Mouse (Mus musculus): ENCODE results near the gene Ppp1r14b. TPM values are rescaled to one million over a fixed set of nuclear protein-coding genes. Genes with fewer than 3 reads are reported as not detected.

The Ppp1r14b gene
- total and polyA plus RNA-seq, 2 experiments from 2014 or later = 100 to 128 TPM

GRCm38 (mm10) chr19:6968491-6969271, 6.1 kb upstream of the Ppp1r14b start:
- 23% methylated on average over 15 of the region's 15 CpGs for WGBS
- peak overlapping the region; percentile 67 for H3K4me3 ChIP-seq (ENCODE audit: low read depth, low read length)
- H3K4me2 ChIP-seq (ENCODE audit: low read depth, low read length) = peak overlapping the region; percentile 81
- DNase-seq (ENCODE audit: low spot score) = no peak
- peak overlapping the region; percentile 56; the same call in 1 of the 2 replicates for H3K9ac ChIP-seq (replicated peaks; ENCODE audit: low read depth, low read length)
- no peaks in the 10 kb centered on the region for H3K9me3 ChIP-seq (replicated peaks; ENCODE audit: control insufficient read depth, low read length)
- H3K36me3 ChIP-seq (replicated peaks; ENCODE audit: control insufficient read depth, insufficient read depth, low read length) = peaks cover 23% of the 10 kb centered on the region
- peaks cover 11% of the 10 kb centered on the region; the same call in 1 of the 2 replicates for H3K4me1 ChIP-seq (ENCODE audit: control insufficient read depth, insufficient read depth)
- TF ChIP-seq EP300 (IDR thresholded peaks at IDR 0.05; ENCODE audit: low read depth) = no peak
- TF ChIP-seq CTCF (IDR thresholded peaks at IDR 0.05; ENCODE audit: low read depth) = no peak
- ATAC-seq (ENCODE audit: insufficient read depth, low read depth) = no peak
- H3K27ac ChIP-seq (ENCODE audit: low read depth) = no peak overlapping the region
- no peaks in the 10 kb centered on the region for H3K27me3 ChIP-seq (ENCODE audit: control insufficient read depth, insufficient read depth, low read length)

- peaks cover 23% of the 10 kb centered on the region for H3K36me3 ChIP-seq (replicated peaks; ENCODE audit: control insufficient read depth, insufficient read depth, low read length)
- H3K9ac ChIP-seq (replicated peaks; ENCODE audit: low read depth, low read length) = peak overlapping the region; percentile 56; the same call in 1 of the 2 replicates
- H3K27me3 ChIP-seq (ENCODE audit: control insufficient read depth, insufficient read depth, low read length) = no peaks in the 10 kb centered on the region
- H3K4me2 ChIP-seq (ENCODE audit: low read depth, low read length) = peak overlapping the region; percentile 81
- DNase-seq (ENCODE audit: low spot score) = no peak
- H3K27ac ChIP-seq (ENCODE audit: low read depth) = no peak overlapping the region
- TF ChIP-seq EP300 (IDR thresholded peaks at IDR 0.05; ENCODE audit: low read depth) (no peak), CTCF (IDR thresholded peaks at IDR 0.05; ENCODE audit: low read depth) (no peak)
- ATAC-seq (ENCODE audit: insufficient read depth, low read depth) = no peak; the same call in 1 of the 2 replicates
- peak overlapping the region; percentile 67 for H3K4me3 ChIP-seq (ENCODE audit: low read depth, low read length)
- WGBS = 2% methylated on average over 13 of the region's 20 CpGs
- peaks cover 14% of the 10 kb centered on the region; the same call in 1 of the 2 replicates for H3K4me1 ChIP-seq (ENCODE audit: control insufficient read depth, insufficient read depth)
- H3K9me3 ChIP-seq (replicated peaks; ENCODE audit: control insufficient read depth, low read length) = no peaks in the 10 kb centered on the region
Observed at GRCm38 (mm10) chr19:6969291-6969664, 5.5 kb upstream of the Ppp1r14b start.

- Histone ChIP-seq H3K27ac (ENCODE audit: low read depth) (no peak overlapping the region), H3K36me3 (replicated peaks; ENCODE audit: control insufficient read depth, insufficient read depth, low read length) (peaks cover 17% of the 10 kb centered on the region), H3K4me2 (ENCODE audit: low read depth, low read length) (peak overlapping the region; percentile 81), H3K4me3 (ENCODE audit: low read depth, low read length) (peak overlapping the region; percentile 67), H3K4me1 (ENCODE audit: control insufficient read depth, insufficient read depth) (peaks cover 14% of the 10 kb centered on the region; the same call in 1 of the 2 replicates), H3K27me3 (ENCODE audit: control insufficient read depth, insufficient read depth, low read length) (no peaks in the 10 kb centered on the region), H3K9me3 (replicated peaks; ENCODE audit: control insufficient read depth, low read length) (no peaks in the 10 kb centered on the region), H3K9ac (replicated peaks; ENCODE audit: low read depth, low read length) (peak overlapping the region; percentile 56; the same call in 1 of the 2 replicates)
- 1% methylated on average over 49 of the region's 55 CpGs for WGBS
- DNase-seq (ENCODE audit: low spot score) (peak; percentile 45), ATAC-seq (ENCODE audit: insufficient read depth, low read depth) (peak; percentile 66)
- TF ChIP-seq CTCF (IDR thresholded peaks at IDR 0.05; ENCODE audit: low read depth) = peak; percentile 65
- TF ChIP-seq EP300 (IDR thresholded peaks at IDR 0.05; ENCODE audit: low read depth) = no peak
Observed at GRCm38 (mm10) chr19:6969665-6970381, 4.9 kb upstream of the Ppp1r14b start.

- H3K4me1 ChIP-seq (ENCODE audit: control insufficient read depth, insufficient read depth) = peaks cover 14% of the 10 kb centered on the region; the same call in 1 of the 2 replicates
- 29% methylated on average over 11 of the region's 11 CpGs for WGBS
- DNase-seq (ENCODE audit: low spot score) (no peak), ATAC-seq (ENCODE audit: insufficient read depth, low read depth) (no peak)
- H3K4me2 ChIP-seq (ENCODE audit: low read depth, low read length) = 0 out of 2 replicates have a peak overlapping the region, but pooled peaks have one; percentile 81
- H3K9ac ChIP-seq (replicated peaks; ENCODE audit: low read depth, low read length) = no peak overlapping the region
- no peak overlapping the region for H3K27ac ChIP-seq (ENCODE audit: low read depth)
- H3K27me3 ChIP-seq (ENCODE audit: control insufficient read depth, insufficient read depth, low read length) = no peaks in the 10 kb centered on the region
- peaks cover 10% of the 10 kb centered on the region for H3K36me3 ChIP-seq (replicated peaks; ENCODE audit: control insufficient read depth, insufficient read depth, low read length)
- no peak for TF ChIP-seq EP300 (IDR thresholded peaks at IDR 0.05; ENCODE audit: low read depth)
- no peak for TF ChIP-seq CTCF (IDR thresholded peaks at IDR 0.05; ENCODE audit: low read depth)
- peak overlapping the region; percentile 67 for H3K4me3 ChIP-seq (ENCODE audit: low read depth, low read length)
- no peaks in the 10 kb centered on the region for H3K9me3 ChIP-seq (replicated peaks; ENCODE audit: control insufficient read depth, low read length)
Observed at GRCm38 (mm10) chr19:6970460-6971085, 4.2 kb upstream of the Ppp1r14b start.

GRCm38 (mm10) chr19:6971644-6972043, 3.1 kb upstream of the Ppp1r14b start:
- ATAC-seq (ENCODE audit: insufficient read depth, low read depth) (no peak), DNase-seq (ENCODE audit: low spot score) (no peak)
- H3K4me3 ChIP-seq (ENCODE audit: low read depth, low read length) = no peak overlapping the region
- no peak overlapping the region for H3K4me2 ChIP-seq (ENCODE audit: low read depth, low read length)
- TF ChIP-seq CTCF (IDR thresholded peaks at IDR 0.05; ENCODE audit: low read depth) (no peak), EP300 (IDR thresholded peaks at IDR 0.05; ENCODE audit: low read depth) (no peak)
- no peaks in the 10 kb centered on the region for H3K36me3 ChIP-seq (replicated peaks; ENCODE audit: control insufficient read depth, insufficient read depth, low read length)
- 41% methylated on average over 6 of the region's 6 CpGs for WGBS
- no peaks in the 10 kb centered on the region for H3K9me3 ChIP-seq (replicated peaks; ENCODE audit: control insufficient read depth, low read length)
- no peak overlapping the region for H3K27ac ChIP-seq (ENCODE audit: low read depth)
- no peak overlapping the region for H3K9ac ChIP-seq (replicated peaks; ENCODE audit: low read depth, low read length)
- H3K4me1 ChIP-seq (ENCODE audit: control insufficient read depth, insufficient read depth) = peaks cover 19% of the 10 kb centered on the region
- H3K27me3 ChIP-seq (ENCODE audit: control insufficient read depth, insufficient read depth, low read length) = no peaks in the 10 kb centered on the region

All from heart, postnatal 0 days (tissue).